Mouse (Mus musculus) layer of hippocampus, postnatal 10 days (tissue): ENCODE measurements around the gene Casp12. TPM values are rescaled to one million over a fixed set of nuclear protein-coding genes. Genes with fewer than 3 reads are reported as not detected.
"Not testable (repeated sequence)": the region's sequence is repeated elsewhere in the genome, so short reads cannot be mapped to it uniquely, and the experiment has no call there.

Experiments
- DNase-seq, 2 experiments: peaks; one replicate each; pipeline ENCODE4 v3.0.0; 2021; ENCODE audit warnings: low spot score in 2 of 2
- long read RNA-seq: library from polyadenylated mRNA; stranded (forward); transcript quantifications from one replicate; pipeline ENCODE4 v2.0.0, GENCODE M21; 2023
- total RNA-seq, 2 experiments: library from RNA; stranded (reverse); gene quantifications; 2 replicates each; pipeline ENCODE4 v1.2.3; 2021

Casp12 gene
- total RNA-seq, result 1 to 10 TPM; 1.5 to 1.8 TPM
- long read RNA-seq, partial matches to known transcripts, result 0 of 1 reads
- long read RNA-seq, other reads (novel, unspliced or antisense), result 0 of 1 reads

- no peak for DNase-seq
These were observed at the start of gene Casp12 for GRCm38 (mm10) chr9:5345291-5345898. Gene Casp12 (plus strand): TSS chr9:5345430.

GRCm38 (mm10) chr9:5296354-5297237 is 48.6 kb upstream of the Casp12 start:
- DNase-seq, result no peak

- DNase-seq, result no peak
These were observed 46.7 kb upstream of the Casp12 start, which contains the start of gene Casp1 for GRCm38 (mm10) chr9:5298329-5299131. Gene Casp1 (plus strand): TSS chr9:5298517.

GRCm38 (mm10) chr9:5299132-5299381 is 46.2 kb upstream of the Casp12 start:
- no peak for DNase-seq

- no peak for DNase-seq
These were observed 36.7 kb upstream of the Casp12 start, which contains the start of gene Casp4 for GRCm38 (mm10) chr9:5308561-5308960. Gene Casp4 (plus strand): TSS chr9:5308828.

- no peak for DNase-seq
These were observed 35.1 kb upstream of the Casp12 start for GRCm38 (mm10) chr9:5310112-5310511.

- no peak for DNase-seq
These were observed 33.8 kb upstream of the Casp12 start for GRCm38 (mm10) chr9:5311435-5311834.

- DNase-seq, result no peak
These were observed 17.0 kb upstream of the Casp12 start for GRCm38 (mm10) chr9:5328204-5328603.

- no peak for DNase-seq
These were observed 12.8 kb upstream of the Casp12 start for GRCm38 (mm10) chr9:5332441-5332840.

GRCm38 (mm10) chr9:5333422-5333821 is 11.8 kb upstream of the Casp12 start:
- no peak for DNase-seq

- DNase-seq, result no peak
These were observed 2.1 kb upstream of the Casp12 start for GRCm38 (mm10) chr9:5343092-5343491.

- DNase-seq, result no peak
These were observed 1.1 kb upstream of the Casp12 start for GRCm38 (mm10) chr9:5344090-5344489.

GRCm38 (mm10) chr9:5347381-5347780 is 2.2 kb downstream of the Casp12 start:
- no peak for DNase-seq

- DNase-seq, result no peak
These were observed 8.4 kb downstream of the Casp12 start for GRCm38 (mm10) chr9:5353673-5354072.

- DNase-seq, result no peak
These were observed 11.6 kb downstream of the Casp12 start for GRCm38 (mm10) chr9:5356801-5357200.

- no peak for DNase-seq
These were observed 48.3 kb downstream of the Casp12 start for GRCm38 (mm10) chr9:5393561-5393960.

GRCm38 (mm10) chr9:5395861-5396260 is 50.6 kb downstream of the Casp12 start:
- not testable (repeated sequence) for DNase-seq

GRCm38 (mm10) chr9:5410988-5411568 is 65.8 kb downstream of the Casp12 start:
- DNase-seq, result no peak

GRCm38 (mm10) chr9:5412446-5413111 is 67.3 kb downstream of the Casp12 start:
- no peak for DNase-seq

- no peak for DNase-seq
These were observed 72.6 kb downstream of the Casp12 start for GRCm38 (mm10) chr9:5417871-5418270.
